Mouse (Mus musculus): ENCODE measurements around the gene Rgma.
A peak's percentile ranks its signal among the peaks of the same experiment; 100 is the strongest.

DNA sequence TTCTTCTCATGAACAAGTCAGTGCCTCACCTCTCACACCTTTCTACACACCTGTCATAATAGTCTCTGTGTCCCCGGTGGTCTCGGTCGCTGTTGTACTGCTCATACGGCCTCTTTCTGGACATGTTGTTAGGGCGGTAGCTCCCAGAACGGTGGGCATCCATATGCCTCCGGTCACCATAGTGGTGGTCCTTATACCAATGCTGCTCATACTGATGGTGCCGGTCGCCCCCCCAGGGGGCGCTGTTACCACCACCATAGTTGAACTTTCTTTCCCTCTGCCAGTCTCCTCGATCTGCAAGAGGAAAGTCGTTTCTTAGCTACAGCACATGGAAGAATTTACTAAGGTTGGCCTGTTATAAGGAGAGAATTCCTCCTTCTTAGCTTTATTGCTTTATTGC lies 60.4 kb downstream of the Rgma start:
- TF ChIP-seq CTCF (IDR thresholded peaks at IDR 0.05; ENCODE audit: low read depth) (peak; percentile 56), EP300 (IDR thresholded peaks at IDR 0.05; ENCODE audit: low read depth) (no peak)

Data from liver, embryonic 14.5 days (tissue).